Mouse (Mus musculus): ENCODE results near the gene Cbfa2t2. TPM values are rescaled to one million over a fixed set of nuclear protein-coding genes. Genes with fewer than 3 reads are reported as not detected.

The Cbfa2t2 gene
- polyA plus RNA-seq (2014; fragmentation: Nextera tagmentation; extraction: Ambion mirVana): 30.8 and 35.1 TPM in 2 replicates

DNA sequence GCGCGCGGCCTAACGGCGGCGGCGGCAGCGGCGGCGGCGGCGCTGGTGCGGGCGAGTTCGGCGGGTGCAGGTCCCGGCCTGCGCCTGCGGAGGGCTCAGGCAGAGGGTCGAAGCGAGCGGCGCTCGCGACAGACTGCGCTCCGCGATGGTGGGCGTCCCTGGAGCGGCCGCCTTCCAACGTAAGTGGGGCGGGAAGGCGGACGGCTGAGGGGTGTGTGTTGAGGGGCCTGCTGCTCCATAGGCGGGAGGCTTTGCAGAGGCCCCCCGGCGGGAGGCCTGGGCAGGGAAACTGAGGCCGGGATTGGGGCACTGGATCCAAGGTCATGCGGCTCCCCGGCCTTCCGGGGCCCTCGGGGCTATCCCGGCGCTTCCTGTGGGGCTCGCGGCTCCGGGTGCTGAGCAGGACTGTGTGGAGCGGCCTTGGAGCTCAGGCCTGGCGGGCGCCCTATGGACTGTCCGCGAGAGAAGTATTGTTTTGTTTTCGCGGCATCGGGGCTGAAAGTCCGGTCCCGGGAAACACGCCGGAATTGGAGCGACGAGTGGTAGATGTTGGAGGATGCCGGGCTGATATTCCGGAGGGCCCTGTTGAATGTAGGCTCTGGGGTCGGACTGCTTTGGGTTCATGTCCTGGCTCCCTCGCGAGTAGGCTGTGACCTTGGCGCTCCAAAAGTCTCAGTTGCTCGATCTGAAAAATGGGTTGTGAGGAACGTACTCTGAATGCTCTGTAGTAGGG, at the start of gene Cbfa2t2:
Gene Cbfa2t2 (plus strand): TSS at position 24 of the 733 bp plus-strand sequence.
- Histone ChIP-seq H3K4me3 (ENCODE audit: control insufficient read depth in 1 of 2, insufficient read depth in 1 of 2, low read depth in 1 of 2, low read length in 2 of 2) (peak within 1 kb of the TSS; percentile 65 to 99), H3K36me3 (ENCODE audit: control insufficient read depth, insufficient read depth, low read length) (no peaks in the 10 kb centered on the region), H3K4me1 (ENCODE audit: control insufficient read depth in 2 of 2, insufficient read depth in 2 of 2, low read length in 2 of 2) (peaks cover 0 to 38% of the 10 kb centered on the region in 2 experiments; a peak in 3 of 4 replicates), H3K9me3 (ENCODE audit: control insufficient read depth, low read length) (no peaks in the 10 kb centered on the region), H3K4me2 (ENCODE audit: low read length) (peak within 1 kb of the TSS; percentile 76), H3K27ac (replicated peaks in 1 of 2; ENCODE audit: control insufficient read depth in 1 of 2, insufficient read depth in 1 of 2, low read depth in 2 of 2, low read length in 2 of 2) (peak within 1 kb of the TSS; percentile 94 to 97), H3K9ac (ENCODE audit: low read length) (peak within 1 kb of the TSS; percentile 98), H3K27me3 (ENCODE audit: control insufficient read depth, insufficient read depth, low read length) (no peaks in the 10 kb centered on the region)
- peak; percentile 55 for ATAC-seq (ENCODE audit: insufficient number of reproducible peaks, insufficient read depth, low FRiP score, low read depth)
- under 1% methylated on average over 62 of the region's 70 CpGs for WGBS

GRCm38 (mm10) chr2:154390180-154390964, 45.9 kb upstream of the Cbfa2t2 start:
- peak overlapping the region; percentile 54 for H3K4me2 ChIP-seq (ENCODE audit: low read length)
- H3K36me3 ChIP-seq (ENCODE audit: control insufficient read depth, insufficient read depth, low read length): peaks cover 13% of the 10 kb centered on the region
- peak; percentile 95 for ATAC-seq (ENCODE audit: insufficient number of reproducible peaks, insufficient read depth, low FRiP score, low read depth)
- 14% methylated on average over 11 of the region's 11 CpGs for WGBS
- no peaks in the 10 kb centered on the region for H3K27me3 ChIP-seq (ENCODE audit: control insufficient read depth, insufficient read depth, low read length)
- no peak overlapping the region for H3K4me3 ChIP-seq (ENCODE audit: control insufficient read depth in 1 of 2, insufficient read depth in 1 of 2, low read depth in 1 of 2, low read length in 2 of 2)
- H3K9ac ChIP-seq (ENCODE audit: low read length): peak overlapping the region; percentile 52
- peak overlapping the region; percentile 98 to 99 for H3K27ac ChIP-seq (replicated peaks in 1 of 2; ENCODE audit: control insufficient read depth in 1 of 2, insufficient read depth in 1 of 2, low read depth in 2 of 2, low read length in 2 of 2)
- H3K4me1 ChIP-seq (ENCODE audit: control insufficient read depth in 2 of 2, insufficient read depth in 2 of 2, low read length in 2 of 2): peaks cover 20 to 27% of the 10 kb centered on the region in 2 experiments
- H3K9me3 ChIP-seq (ENCODE audit: control insufficient read depth, low read length): no peaks in the 10 kb centered on the region

DNA sequence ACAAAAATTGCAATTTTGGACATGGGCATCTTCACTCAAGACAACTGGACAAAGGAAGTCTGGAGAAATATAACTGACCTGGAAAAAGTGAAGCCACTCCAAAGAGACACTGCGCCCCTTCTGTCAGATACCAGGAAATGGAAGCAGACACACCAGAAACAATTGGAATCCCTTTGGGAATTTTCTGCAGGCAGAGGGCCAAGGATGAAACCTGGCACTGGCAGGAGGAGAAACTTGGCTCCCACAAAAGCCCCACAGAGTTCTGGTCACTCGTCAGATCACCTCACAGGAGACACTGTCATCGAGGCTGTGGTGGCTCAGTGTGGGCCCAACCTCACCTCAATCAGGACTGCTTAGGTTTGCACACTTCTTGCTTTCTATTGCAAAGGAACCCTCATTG, 41.7 kb upstream of the Cbfa2t2 start:
- no peaks in the 10 kb centered on the region for H3K27me3 ChIP-seq (ENCODE audit: control insufficient read depth, insufficient read depth, low read length)
- H3K27ac ChIP-seq (replicated peaks in 1 of 2; ENCODE audit: control insufficient read depth in 1 of 2, insufficient read depth in 1 of 2, low read depth in 2 of 2, low read length in 2 of 2): no peak overlapping the region
- ATAC-seq (ENCODE audit: insufficient number of reproducible peaks, insufficient read depth, low FRiP score, low read depth): no peak
- H3K36me3 ChIP-seq (ENCODE audit: control insufficient read depth, insufficient read depth, low read length): peaks cover 28% of the 10 kb centered on the region
- no peak overlapping the region for H3K4me2 ChIP-seq (ENCODE audit: low read length)
- 66% methylated on average over 3 of the region's 3 CpGs for WGBS
- H3K4me3 ChIP-seq (ENCODE audit: control insufficient read depth in 1 of 2, insufficient read depth in 1 of 2, low read depth in 1 of 2, low read length in 2 of 2): no peak overlapping the region
- no peaks in the 10 kb centered on the region for H3K9me3 ChIP-seq (ENCODE audit: control insufficient read depth, low read length)
- H3K9ac ChIP-seq (ENCODE audit: low read length): no peak overlapping the region
- peaks cover 17 to 30% of the 10 kb centered on the region in 2 experiments for H3K4me1 ChIP-seq (ENCODE audit: control insufficient read depth in 2 of 2, insufficient read depth in 2 of 2, low read length in 2 of 2)

DNA sequence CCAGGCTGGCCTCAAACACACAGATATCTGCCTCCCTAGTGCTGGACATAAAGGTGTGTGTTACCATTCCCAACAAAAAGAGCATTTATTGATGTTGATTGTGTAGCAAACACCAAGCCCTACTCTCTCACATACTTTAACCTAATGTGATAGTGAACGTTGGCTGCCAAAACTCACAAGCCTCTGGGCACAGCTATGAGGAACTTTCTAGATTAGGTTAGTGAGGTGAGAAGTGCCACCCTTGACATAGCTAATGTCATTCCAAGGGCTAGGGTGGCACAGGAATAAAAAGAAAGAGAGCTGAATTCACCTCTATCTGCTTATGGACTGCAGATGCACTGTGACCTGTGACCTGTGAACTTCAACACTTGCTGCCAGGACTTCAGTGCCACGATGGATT, 39.8 kb upstream of the Cbfa2t2 start:
- no peak for ATAC-seq (ENCODE audit: insufficient number of reproducible peaks, insufficient read depth, low FRiP score, low read depth)
- Histone ChIP-seq H3K36me3 (ENCODE audit: control insufficient read depth, insufficient read depth, low read length) (peaks cover 34% of the 10 kb centered on the region), H3K9ac (ENCODE audit: low read length) (no peak overlapping the region), H3K27ac (replicated peaks in 1 of 2; ENCODE audit: control insufficient read depth in 1 of 2, insufficient read depth in 1 of 2, low read depth in 2 of 2, low read length in 2 of 2) (0 out of 4 replicates have a peak overlapping the region, but pooled peaks of 1 of the 2 experiments have one; percentile 26), H3K4me1 (ENCODE audit: control insufficient read depth in 2 of 2, insufficient read depth in 2 of 2, low read length in 2 of 2) (peaks cover 5 to 13% of the 10 kb centered on the region in 2 experiments), H3K4me2 (ENCODE audit: low read length) (no peak overlapping the region), H3K4me3 (ENCODE audit: control insufficient read depth in 1 of 2, insufficient read depth in 1 of 2, low read depth in 1 of 2, low read length in 2 of 2) (no peak overlapping the region), H3K27me3 (ENCODE audit: control insufficient read depth, insufficient read depth, low read length) (no peaks in the 10 kb centered on the region), H3K9me3 (ENCODE audit: control insufficient read depth, low read length) (no peaks in the 10 kb centered on the region)
- WGBS: 49% methylated on average over 2 of the region's 2 CpGs

GRCm38 (mm10) chr2:154398267-154398666, 38.0 kb upstream of the Cbfa2t2 start:
- Histone ChIP-seq H3K27me3 (ENCODE audit: control insufficient read depth, insufficient read depth, low read length) (no peaks in the 10 kb centered on the region), H3K4me1 (ENCODE audit: control insufficient read depth in 2 of 2, insufficient read depth in 2 of 2, low read length in 2 of 2) (peaks cover 10 to 19% of the 10 kb centered on the region in 2 experiments), H3K27ac (replicated peaks in 1 of 2; ENCODE audit: control insufficient read depth in 1 of 2, insufficient read depth in 1 of 2, low read depth in 2 of 2, low read length in 2 of 2) (peak overlapping the region; percentile 16 to 47; a peak in 1 of 4 replicates), H3K9me3 (ENCODE audit: control insufficient read depth, low read length) (no peaks in the 10 kb centered on the region), H3K4me3 (ENCODE audit: control insufficient read depth in 1 of 2, insufficient read depth in 1 of 2, low read depth in 1 of 2, low read length in 2 of 2) (no peak overlapping the region), H3K9ac (ENCODE audit: low read length) (no peak overlapping the region), H3K36me3 (ENCODE audit: control insufficient read depth, insufficient read depth, low read length) (peaks cover 33% of the 10 kb centered on the region), H3K4me2 (ENCODE audit: low read length) (no peak overlapping the region)
- ATAC-seq (ENCODE audit: insufficient number of reproducible peaks, insufficient read depth, low FRiP score, low read depth): no peak
- 72% methylated on average over 7 of the region's 7 CpGs for WGBS

- H3K27ac ChIP-seq (replicated peaks in 1 of 2; ENCODE audit: control insufficient read depth in 1 of 2, insufficient read depth in 1 of 2, low read depth in 2 of 2, low read length in 2 of 2): peak overlapping the region in 1 of 2 experiments; percentile 10; a peak in 1 of 4 replicates
- 88% methylated on average over 2 of the region's 2 CpGs for WGBS
- peaks cover 15 to 30% of the 10 kb centered on the region in 2 experiments for H3K4me1 ChIP-seq (ENCODE audit: control insufficient read depth in 2 of 2, insufficient read depth in 2 of 2, low read length in 2 of 2)
- no peak overlapping the region for H3K9ac ChIP-seq (ENCODE audit: low read length)
- no peak for ATAC-seq (ENCODE audit: insufficient number of reproducible peaks, insufficient read depth, low FRiP score, low read depth)
- H3K27me3 ChIP-seq (ENCODE audit: control insufficient read depth, insufficient read depth, low read length): no peaks in the 10 kb centered on the region
- H3K4me2 ChIP-seq (ENCODE audit: low read length): no peak overlapping the region
- H3K36me3 ChIP-seq (ENCODE audit: control insufficient read depth, insufficient read depth, low read length): peaks cover 29% of the 10 kb centered on the region
- no peak overlapping the region for H3K4me3 ChIP-seq (ENCODE audit: control insufficient read depth in 1 of 2, insufficient read depth in 1 of 2, low read depth in 1 of 2, low read length in 2 of 2)
- no peaks in the 10 kb centered on the region for H3K9me3 ChIP-seq (ENCODE audit: control insufficient read depth, low read length)
Measured at GRCm38 (mm10) chr2:154399325-154399724, 37.0 kb upstream of the Cbfa2t2 start.

DNA sequence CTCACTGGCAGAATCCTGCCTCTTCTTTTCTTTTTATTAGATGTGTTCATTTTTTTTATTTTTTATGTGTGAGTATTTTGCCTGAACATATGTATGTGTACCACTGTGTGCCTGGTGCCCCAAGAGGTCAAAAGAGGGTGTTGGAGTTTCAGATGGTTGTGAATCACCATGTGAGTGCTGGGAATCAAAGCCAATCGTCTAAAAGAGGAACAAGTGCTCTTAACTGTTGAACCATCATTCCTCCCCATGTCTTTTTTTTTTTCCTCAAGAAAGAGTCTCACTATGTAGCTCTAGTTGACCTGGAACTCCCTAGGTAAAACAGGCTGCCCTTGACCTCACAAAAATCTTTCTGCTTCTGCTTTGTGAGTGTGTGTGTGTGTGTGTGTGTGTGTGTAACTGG, 34.3 kb upstream of the Cbfa2t2 start:
- WGBS: 30% methylated on average over 1 of the region's 1 CpGs
- no peaks in the 10 kb centered on the region for H3K9me3 ChIP-seq (ENCODE audit: control insufficient read depth, low read length)
- H3K9ac ChIP-seq (ENCODE audit: low read length): no peak overlapping the region
- no peak overlapping the region for H3K4me3 ChIP-seq (ENCODE audit: control insufficient read depth in 1 of 2, insufficient read depth in 1 of 2, low read depth in 1 of 2, low read length in 2 of 2)
- H3K4me1 ChIP-seq (ENCODE audit: control insufficient read depth in 2 of 2, insufficient read depth in 2 of 2, low read length in 2 of 2): peaks cover 20 to 38% of the 10 kb centered on the region in 2 experiments
- no peak overlapping the region for H3K4me2 ChIP-seq (ENCODE audit: low read length)
- H3K36me3 ChIP-seq (ENCODE audit: control insufficient read depth, insufficient read depth, low read length): peaks cover 29% of the 10 kb centered on the region
- no peak for ATAC-seq (ENCODE audit: insufficient number of reproducible peaks, insufficient read depth, low FRiP score, low read depth)
- H3K27ac ChIP-seq (replicated peaks in 1 of 2; ENCODE audit: control insufficient read depth in 1 of 2, insufficient read depth in 1 of 2, low read depth in 2 of 2, low read length in 2 of 2): no peak overlapping the region
- no peaks in the 10 kb centered on the region for H3K27me3 ChIP-seq (ENCODE audit: control insufficient read depth, insufficient read depth, low read length)
